Mouse (Mus musculus) CD4-positive, CD25-positive, alpha-beta regulatory T cell, adult 2 months (primary cell): ENCODE results near the gene Slc9a3.

Experiments
- DNase-seq: peaks from one replicate; pipeline ENCODE4 v3.0.0-alpha.2; 2012; ENCODE audit warnings: low read depth, low spot score

Slc9a3 gene

GRCm38 (mm10) chr13:74145983-74146622 is 24.8 kb downstream of the Slc9a3 start:
- no peak for DNase-seq

GRCm38 (mm10) chr13:74147327-74147726 is 26.1 kb downstream of the Slc9a3 start:
- DNase-seq, result no peak

GRCm38 (mm10) chr13:74166348-74167056 is 45.2 kb downstream of the Slc9a3 start:
- peak; percentile 76 for DNase-seq

- no peak for DNase-seq
Measured at GRCm38 (mm10) chr13:74167057-74167413, 45.8 kb downstream of the Slc9a3 start.

- DNase-seq, result no peak
Measured at GRCm38 (mm10) chr13:74167492-74167891, 46.2 kb downstream of the Slc9a3 start.

- no peak for DNase-seq
Measured at GRCm38 (mm10) chr13:74169446-74170164, 48.3 kb downstream of the Slc9a3 start.

GRCm38 (mm10) chr13:74172036-74172435 is 50.8 kb downstream of the Slc9a3 start:
- DNase-seq, result no peak

- DNase-seq, result no peak
Measured at GRCm38 (mm10) chr13:74183011-74183695, 61.9 kb downstream of the Slc9a3 start.

- DNase-seq, result peak; percentile 35
Measured at GRCm38 (mm10) chr13:74192613-74193012, 71.4 kb downstream of the Slc9a3 start.

GRCm38 (mm10) chr13:74196451-74196850 is 75.2 kb downstream of the Slc9a3 start:
- DNase-seq, result no peak

- peak; percentile 91 for DNase-seq
Measured at GRCm38 (mm10) chr13:74208317-74208985, 87.2 kb downstream of the Slc9a3 start, which contains the start of gene Exoc3. TSS of gene Exoc3 (minus strand) at chr13:74208732.

- no peak for DNase-seq
Measured at GRCm38 (mm10) chr13:74208986-74209345, 87.7 kb downstream of the Slc9a3 start.

- no peak for DNase-seq
Measured at GRCm38 (mm10) chr13:74218441-74218840, 97.2 kb downstream of the Slc9a3 start.
